Mouse (Mus musculus) midbrain, embryonic 10.5 days (tissue): Measurements from ENCODE around the gene Prox1. TPM values are rescaled to one million over a fixed set of nuclear protein-coding genes. Genes with fewer than 3 reads are reported as not detected.
A peak's percentile ranks its signal among the peaks of the same experiment; 100 is the strongest.

Experiments used
- DNase-seq: peaks from one replicate; pipeline ENCODE4 v3.0.0-alpha.2; 2017; ENCODE audit warnings: low spot score
- H3K27ac ChIP-seq: fragments of 300-500 bp; sonication (generic); replicated peaks from 2 replicates; pipeline ENCODE4 v1.5.1; 2016; ENCODE audit warnings: mild to moderate bottlenecking
- H3K27me3 ChIP-seq: fragments of 300-500 bp; sonication (generic); 2 replicates; pipeline ENCODE4 v1.6.1; 2016; ENCODE audit warnings: low read depth, mild to moderate bottlenecking; ENCODE audit not compliant: poor library complexity, severe bottlenecking
- H3K36me3 ChIP-seq: fragments of 300-500 bp; sonication (generic); 2 replicates; pipeline ENCODE4 v1.6.1; 2016; ENCODE audit warnings: mild to moderate bottlenecking, moderate library complexity
- H3K4me1 ChIP-seq: fragments of 300-500 bp; sonication (generic); 2 replicates; pipeline ENCODE4 v1.6.1; 2016
- H3K4me3 ChIP-seq: fragments of 300-500 bp; sonication (generic); 2 replicates; pipeline ENCODE4 v1.5.1; 2016; ENCODE audit warnings: mild to moderate bottlenecking, moderate library complexity
- H3K9me3 ChIP-seq: fragments of 300-500 bp; sonication (generic); replicated peaks from 2 replicates; pipeline ENCODE4 v1.6.1; 2016; ENCODE audit warnings: mild to moderate bottlenecking
- WGBS: fragments of 180-500 bp; shearing (Covaris S2); methylation state at CpG from one replicate; pipeline ENCODE4 v1.1.7; 2016; 5-methylcytosine and 5-hydroxymethylcytosine counted together
- polyA plus RNA-seq: library from polyadenylated mRNA; unstranded; fragments of >200 nt; fragmentation: Nextera tagmentation; extraction: Ambion mirVana; gene quantifications from 2 replicates; pipeline ENCODE4 v1.2.1, GENCODE M21; 2016

The Prox1 gene
- 6.5 and 10.3 TPM in 2 replicates for polyA plus RNA-seq

DNA sequence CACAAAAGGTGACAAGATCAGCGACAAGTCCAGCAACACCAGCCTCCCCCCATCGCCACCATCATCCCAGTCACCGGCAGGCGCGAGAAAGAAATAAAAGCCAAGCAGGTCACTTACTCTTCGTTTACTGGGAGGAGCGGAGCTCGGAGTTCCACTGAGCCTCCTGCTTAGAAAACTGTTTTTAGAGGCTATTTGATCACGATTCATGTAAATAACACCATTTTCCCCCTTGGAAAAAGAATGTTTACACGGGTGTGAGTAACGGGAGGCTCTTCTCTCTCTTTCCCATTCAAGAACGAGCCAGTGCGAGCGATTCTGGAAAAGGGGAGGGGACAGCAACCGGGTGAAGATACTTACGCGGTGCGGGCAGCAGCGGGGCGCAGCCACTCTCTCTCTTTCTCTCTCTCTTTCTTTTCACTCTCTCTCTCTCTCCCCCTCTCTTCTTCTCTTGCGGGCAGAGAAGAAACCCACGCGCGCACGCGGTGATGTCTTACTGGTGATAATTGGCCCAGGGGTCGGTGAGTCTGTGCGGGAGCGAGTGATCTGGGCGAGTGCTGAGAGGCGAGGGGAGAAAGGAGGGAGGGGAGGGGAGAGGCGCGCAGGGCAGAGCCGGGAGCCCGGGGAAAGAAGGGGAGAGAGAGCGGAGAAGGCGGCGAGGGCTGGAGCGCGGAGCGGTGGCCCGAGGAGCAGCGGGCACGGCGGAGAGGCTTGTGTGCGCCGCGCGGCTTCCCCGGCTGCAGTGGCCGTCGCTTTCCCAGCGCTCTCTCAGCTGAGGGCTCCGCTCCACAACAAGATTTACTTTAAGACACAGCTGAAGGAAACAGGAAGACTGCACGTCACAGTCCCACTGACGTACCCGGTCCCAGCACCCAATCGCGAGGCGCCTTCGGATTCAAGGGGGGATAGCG lies at the start of gene Prox1:
TSS of gene Prox1 (minus strand) at position 804 of the 908 bp plus-strand sequence.
- H3K27ac ChIP-seq, result peak within 1 kb of the TSS; percentile 92
- WGBS, result under 1% methylated on average over 59 of the region's 62 CpGs
- peak within 1 kb of the TSS; percentile 83 for H3K4me3 ChIP-seq
- peak; percentile 91 for DNase-seq
- peaks cover 68% of the 10 kb centered on the region for H3K27me3 ChIP-seq
- H3K9me3 ChIP-seq, result no peaks in the 10 kb centered on the region
- no peaks in the 10 kb centered on the region for H3K36me3 ChIP-seq
- peaks cover 84% of the 10 kb centered on the region for H3K4me1 ChIP-seq

- Histone ChIP-seq H3K4me3 (no peak overlapping the region), H3K4me1 (peaks cover 9% of the 10 kb centered on the region; the same call in 1 of the 2 replicates), H3K9me3 (no peaks in the 10 kb centered on the region; the same call in 1 of the 2 replicates), H3K36me3 (no peaks in the 10 kb centered on the region), H3K27me3 (no peaks in the 10 kb centered on the region), H3K27ac (no peak overlapping the region)
- WGBS, result 80% methylated on average over 15 of the region's 15 CpGs
- no peak for DNase-seq
Measured at GRCm38 (mm10) chr1:190216621-190217020, 46.1 kb upstream of the Prox1 start.

DNA sequence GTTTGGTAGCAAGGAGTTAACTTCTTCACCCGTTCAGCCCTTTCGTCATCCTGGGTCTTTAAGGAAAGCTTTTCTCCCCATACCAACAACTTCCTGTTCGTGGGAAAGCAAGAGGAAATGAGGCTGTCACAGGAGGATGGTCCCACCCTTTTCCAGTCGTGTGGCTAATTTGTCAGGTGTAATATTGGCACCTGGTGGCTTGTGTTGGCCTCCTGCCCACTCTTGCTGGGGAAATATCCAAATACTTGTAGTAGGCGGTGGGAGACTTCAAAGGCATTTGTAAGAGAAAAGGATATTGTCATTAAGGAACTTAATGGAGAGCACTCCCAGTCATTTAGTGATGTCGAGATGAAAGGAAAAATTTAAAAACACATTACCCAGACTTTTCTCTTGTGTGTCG lies 44.1 kb upstream of the Prox1 start:
- 82% methylated on average over 7 of the region's 7 CpGs for WGBS
- H3K27me3 ChIP-seq, result no peaks in the 10 kb centered on the region
- no peak for DNase-seq
- no peak overlapping the region for H3K27ac ChIP-seq
- no peaks in the 10 kb centered on the region; the same call in 1 of the 2 replicates for H3K9me3 ChIP-seq
- no peak overlapping the region for H3K4me3 ChIP-seq
- no peaks in the 10 kb centered on the region for H3K36me3 ChIP-seq
- peaks cover 7% of the 10 kb centered on the region; the same call in 1 of the 2 replicates for H3K4me1 ChIP-seq

GRCm38 (mm10) chr1:190213175-190213574 lies 42.7 kb upstream of the Prox1 start:
- peaks cover 7% of the 10 kb centered on the region; the same call in 1 of the 2 replicates for H3K4me1 ChIP-seq
- no peaks in the 10 kb centered on the region for H3K27me3 ChIP-seq
- no peak for DNase-seq
- no peak overlapping the region for H3K27ac ChIP-seq
- no peaks in the 10 kb centered on the region for H3K36me3 ChIP-seq
- H3K9me3 ChIP-seq, result no peaks in the 10 kb centered on the region; the same call in 1 of the 2 replicates
- WGBS, result 93% methylated on average over 6 of the region's 6 CpGs
- H3K4me3 ChIP-seq, result no peak overlapping the region

DNA sequence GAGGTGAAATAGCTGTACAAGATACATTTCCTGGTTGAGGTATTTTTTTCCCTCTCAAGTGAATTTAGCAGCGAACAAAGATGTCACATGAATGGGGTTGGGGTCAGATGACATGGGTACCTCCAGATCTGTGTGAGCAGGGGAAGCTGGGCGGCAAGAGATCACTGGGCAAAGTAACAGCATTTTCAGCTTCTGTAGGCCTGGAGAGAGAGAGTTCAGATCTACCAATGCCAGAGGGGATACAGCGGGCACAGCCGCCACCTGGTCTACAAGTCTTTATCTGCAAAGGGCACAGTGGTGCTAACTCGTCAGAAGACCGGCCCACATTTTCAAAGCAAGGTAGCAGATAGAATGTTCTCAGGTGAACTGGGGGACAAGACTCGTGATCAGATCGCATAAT lies 36.7 kb upstream of the Prox1 start:
- 92% methylated on average over 8 of the region's 8 CpGs for WGBS
- Histone ChIP-seq H3K9me3 (no peaks in the 10 kb centered on the region), H3K4me3 (no peak overlapping the region), H3K27ac (no peak overlapping the region), H3K27me3 (peaks cover 13% of the 10 kb centered on the region; the same call in 1 of the 2 replicates), H3K4me1 (peaks cover 10% of the 10 kb centered on the region), H3K36me3 (no peaks in the 10 kb centered on the region)
- no peak for DNase-seq

DNA sequence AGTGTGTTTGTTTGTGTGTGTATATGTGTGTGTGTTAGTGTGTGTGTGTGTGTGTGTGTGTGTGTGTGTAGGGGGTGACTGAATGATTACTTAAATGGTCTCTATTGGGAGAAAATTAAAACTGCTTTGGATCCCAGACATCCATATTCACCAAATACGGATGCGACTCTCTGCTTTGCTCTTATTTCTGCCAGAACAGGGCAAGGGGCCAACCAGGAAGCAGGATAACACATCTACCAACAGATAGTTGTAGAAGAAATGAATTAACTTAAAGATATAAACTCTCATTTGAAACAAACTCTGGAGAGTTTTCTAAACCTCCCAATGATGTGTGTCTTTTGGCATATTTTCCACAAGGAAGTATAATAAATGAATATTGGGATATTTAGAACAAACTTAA lies 35.2 kb upstream of the Prox1 start:
- H3K27me3 ChIP-seq, result peaks cover 13% of the 10 kb centered on the region; the same call in 1 of the 2 replicates
- H3K4me3 ChIP-seq, result no peak overlapping the region
- DNase-seq, result no peak
- H3K36me3 ChIP-seq, result no peaks in the 10 kb centered on the region
- peaks cover 10% of the 10 kb centered on the region for H3K4me1 ChIP-seq
- WGBS, result 90% methylated on average over 2 of the region's 2 CpGs
- no peak overlapping the region for H3K27ac ChIP-seq
- H3K9me3 ChIP-seq, result no peaks in the 10 kb centered on the region

DNA sequence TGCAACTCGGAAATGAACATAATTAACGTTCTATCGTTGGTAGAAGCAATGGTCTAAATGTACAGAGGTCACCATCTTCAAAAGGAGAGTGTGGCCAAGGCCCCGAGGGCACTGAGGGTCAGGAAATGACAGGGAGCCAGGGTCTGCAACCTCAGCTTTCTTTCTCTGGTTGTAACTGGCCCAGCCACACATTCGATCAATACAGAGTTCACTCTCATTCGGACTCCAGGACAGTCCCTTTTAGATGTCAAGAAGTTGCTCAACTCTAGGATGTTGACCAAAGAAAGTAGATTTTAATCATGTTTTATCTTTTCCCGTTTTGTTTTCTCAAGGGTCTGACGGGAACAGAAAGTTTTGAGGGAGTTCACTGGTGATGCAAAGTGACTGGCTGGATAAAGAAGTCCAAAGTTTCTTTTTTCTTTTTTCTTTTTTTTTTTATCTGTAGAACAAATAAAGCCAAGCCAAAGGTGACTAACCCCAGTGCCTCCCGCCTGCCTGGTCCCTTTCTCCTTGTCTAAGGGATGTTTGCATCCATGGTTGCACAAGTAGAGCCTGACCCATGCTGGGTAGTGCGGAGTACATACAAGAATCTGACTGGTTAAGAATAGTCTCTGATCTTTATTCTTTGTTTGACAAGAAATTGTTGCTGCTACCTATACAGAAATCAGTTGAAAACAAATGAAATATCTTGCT lies 34.0 kb upstream of the Prox1 start:
- H3K9me3 ChIP-seq, result no peaks in the 10 kb centered on the region
- no peak for DNase-seq
- WGBS, result 32% methylated on average over 10 of the region's 10 CpGs
- no peak overlapping the region for H3K27ac ChIP-seq
- H3K36me3 ChIP-seq, result no peaks in the 10 kb centered on the region
- H3K4me1 ChIP-seq, result peaks cover 10% of the 10 kb centered on the region
- peaks cover 13% of the 10 kb centered on the region; the same call in 1 of the 2 replicates for H3K27me3 ChIP-seq
- no peak overlapping the region for H3K4me3 ChIP-seq

GRCm38 (mm10) chr1:190201696-190202095 lies 31.2 kb upstream of the Prox1 start:
- Histone ChIP-seq H3K4me1 (peaks cover 10% of the 10 kb centered on the region), H3K27me3 (peaks cover 2% of the 10 kb centered on the region; the same call in 1 of the 2 replicates), H3K9me3 (no peaks in the 10 kb centered on the region), H3K27ac (no peak overlapping the region), H3K36me3 (no peaks in the 10 kb centered on the region), H3K4me3 (no peak overlapping the region)
- WGBS, result 92% methylated on average over 6 of the region's 6 CpGs
- no peak for DNase-seq

DNA sequence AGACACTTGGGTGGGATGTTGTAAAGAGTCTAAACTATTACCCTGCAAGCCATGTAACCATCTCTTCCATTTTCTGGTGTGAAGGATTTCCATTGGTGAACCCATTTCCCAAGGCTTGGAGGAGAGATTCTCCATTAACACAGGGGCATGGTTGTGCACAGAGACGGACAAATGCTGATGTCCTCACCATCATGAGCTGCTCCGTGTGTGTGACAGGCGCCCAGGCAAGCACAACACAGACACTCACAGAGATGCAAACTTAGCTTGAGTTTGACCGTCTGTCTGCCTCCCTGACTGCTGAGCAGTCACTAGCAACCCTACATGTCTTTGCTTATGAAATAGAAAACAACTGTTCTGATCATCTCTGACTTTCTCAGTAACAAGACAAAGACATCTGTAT lies 30.5 kb upstream of the Prox1 start:
- H3K27ac ChIP-seq, result no peak overlapping the region
- 91% methylated on average over 4 of the region's 4 CpGs for WGBS
- no peaks in the 10 kb centered on the region for H3K27me3 ChIP-seq
- H3K9me3 ChIP-seq, result no peaks in the 10 kb centered on the region
- H3K36me3 ChIP-seq, result no peaks in the 10 kb centered on the region
- H3K4me3 ChIP-seq, result no peak overlapping the region
- H3K4me1 ChIP-seq, result peaks cover 10% of the 10 kb centered on the region
- no peak for DNase-seq

- H3K27ac ChIP-seq, result no peak overlapping the region
- H3K4me3 ChIP-seq, result no peak overlapping the region
- no peak for DNase-seq
- no peaks in the 10 kb centered on the region for H3K9me3 ChIP-seq
- H3K27me3 ChIP-seq, result peaks cover 5% of the 10 kb centered on the region
- WGBS, result 93% methylated on average over 2 of the region's 2 CpGs
- H3K36me3 ChIP-seq, result no peaks in the 10 kb centered on the region
- no peaks in the 10 kb centered on the region for H3K4me1 ChIP-seq
Measured at GRCm38 (mm10) chr1:190198247-190198646, 27.7 kb upstream of the Prox1 start.

DNA sequence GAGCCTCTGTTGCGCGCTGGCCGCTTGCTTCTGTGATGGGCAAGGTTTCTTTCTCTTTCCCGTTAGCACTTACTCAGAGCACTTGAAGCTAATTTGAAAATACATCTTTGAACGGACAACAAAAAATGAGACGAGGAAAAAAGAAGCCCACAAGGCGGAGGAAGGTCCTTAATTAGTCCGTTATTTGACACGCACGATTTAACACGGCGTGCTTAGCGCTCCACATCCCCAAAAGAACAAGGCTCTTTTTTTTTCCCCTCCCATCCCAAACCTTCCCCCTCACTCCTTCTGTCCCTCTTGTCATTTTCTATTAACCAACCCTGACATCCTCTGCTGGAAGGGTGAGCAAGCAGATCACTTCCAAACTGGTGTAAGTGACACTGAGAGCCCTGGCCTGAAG lies 21.5 kb upstream of the Prox1 start:
- 51% methylated on average over 13 of the region's 13 CpGs for WGBS
- no peak for DNase-seq
- Histone ChIP-seq H3K27me3 (peaks cover 40% of the 10 kb centered on the region), H3K4me3 (no peak overlapping the region), H3K9me3 (no peaks in the 10 kb centered on the region), H3K27ac (no peak overlapping the region), H3K4me1 (peaks cover 28% of the 10 kb centered on the region), H3K36me3 (no peaks in the 10 kb centered on the region)

DNA sequence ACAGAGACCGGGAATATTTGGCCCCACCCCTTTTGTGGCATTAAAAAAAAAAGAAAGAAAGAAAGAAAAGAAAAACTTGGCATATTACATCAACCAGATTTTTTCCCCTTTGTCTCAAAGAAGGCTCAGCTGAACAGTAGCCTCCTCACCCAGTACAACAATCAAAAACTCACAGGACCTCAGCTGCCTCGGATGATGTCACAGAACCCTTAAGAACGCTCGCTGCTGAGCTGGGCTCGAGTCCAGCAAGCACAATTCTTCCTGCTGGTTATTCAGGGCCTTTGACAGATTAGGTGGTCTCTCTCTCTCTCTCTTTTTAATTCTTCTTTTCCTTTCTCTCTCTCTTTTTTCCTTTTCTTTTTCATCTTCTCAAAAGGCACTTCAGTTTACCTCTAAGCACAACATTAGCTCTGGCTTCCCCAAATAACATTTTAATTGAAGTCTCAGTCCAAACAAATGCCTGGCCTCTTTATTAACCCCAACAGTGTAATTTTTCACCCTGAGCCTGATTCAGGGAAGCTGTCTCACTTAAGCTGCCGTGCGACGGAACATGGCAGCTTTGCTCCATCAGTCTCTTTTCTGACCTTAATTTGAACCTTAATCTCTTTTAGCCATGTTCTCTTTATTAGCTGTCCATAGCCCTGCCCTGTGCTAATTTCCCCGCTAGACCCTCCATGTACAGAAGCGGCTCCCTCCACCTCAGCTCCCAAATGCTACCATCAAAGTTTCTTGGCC lies 19.9 kb upstream of the Prox1 start:
- Histone ChIP-seq H3K4me1 (peaks cover 28% of the 10 kb centered on the region), H3K27ac (no peak overlapping the region), H3K9me3 (no peaks in the 10 kb centered on the region), H3K4me3 (no peak overlapping the region), H3K36me3 (no peaks in the 10 kb centered on the region), H3K27me3 (peaks cover 44% of the 10 kb centered on the region)
- no peak for DNase-seq
- 34% methylated on average over 10 of the region's 10 CpGs for WGBS
